Mouse (Mus musculus) CH12.LX (cell line): Measurements from ENCODE around the gene Lelp1. TPM values are rescaled to one million over a fixed set of nuclear protein-coding genes. Genes with fewer than 3 reads are reported as not detected.

Experiments used
- DNase-seq: peaks from one replicate; pipeline ENCODE4 v3.0.0-alpha.2; 2013; ENCODE audit errors: extremely low read depth
- H3K27ac ChIP-seq: 2 replicates; pipeline ENCODE4 v1.5.1; 2012; ENCODE audit warnings: low read depth, mild to moderate bottlenecking, control low read depth, moderate library complexity; ENCODE audit not compliant: insufficient read depth
- H3K27me3 ChIP-seq: replicated peaks from 2 replicates; pipeline ENCODE3; 2012; ENCODE audit warnings: inconsistent platforms
- H3K36me3 ChIP-seq, 2 experiments: replicated peaks in 1 of 2; 2 replicates each; pipeline versions ENCODE3 to v1.6.1; 2012; ENCODE audit warnings: inconsistent platforms in 1 of 2, low read length in 1 of 2, mild to moderate bottlenecking in 1 of 2, mixed read lengths in 1 of 2, moderate library complexity in 1 of 2; ENCODE audit not compliant: control insufficient read depth in 1 of 2, insufficient read depth in 1 of 2
- H3K4me1 ChIP-seq, 2 experiments: 2 replicates each; pipeline ENCODE4 v1.6.1; 2012; ENCODE audit warnings: inconsistent platforms in 1 of 2, moderate library complexity in 1 of 2; ENCODE audit not compliant: insufficient read depth in 2 of 2, control insufficient read depth in 1 of 2
- H3K4me2 ChIP-seq: 2 replicates; pipeline ENCODE4 v1.6.1; 2012; ENCODE audit warnings: low read depth, mild to moderate bottlenecking, control low read depth; ENCODE audit not compliant: poor library complexity, insufficient read depth, severe bottlenecking
- H3K4me3 ChIP-seq, 3 experiments: fragments of 150-350 bp in 1 of 3; sonication (generic) in 1 of 3; replicated peaks in 1 of 3; 2 replicates each; pipeline versions ENCODE3 to v1.5.1; 2011 to 2012; ENCODE audit warnings: low read depth in 2 of 3, low read length in 2 of 3, mild to moderate bottlenecking in 2 of 3, moderate library complexity in 2 of 3, control low read depth in 1 of 3, improper control_type of control experiment in 1 of 3, inconsistent platforms in 1 of 3, mixed read lengths in 1 of 3; ENCODE audit not compliant: poor library complexity in 1 of 3
- H3K79me2 ChIP-seq: replicated peaks from 2 replicates; pipeline ENCODE4 v1.6.1; 2012; ENCODE audit warnings: mild to moderate bottlenecking, moderate library complexity; ENCODE audit not compliant: control insufficient read depth, poor library complexity, insufficient read depth, severe bottlenecking; ENCODE audit errors: extremely low read depth
- H3K9ac ChIP-seq: 2 replicates; pipeline ENCODE4 v1.6.1; 2012; ENCODE audit warnings: low read depth, mild to moderate bottlenecking, control low read depth, moderate library complexity; ENCODE audit not compliant: insufficient read depth
- H3K9me3 ChIP-seq: replicated peaks from 2 replicates; pipeline ENCODE3; 2012; ENCODE audit warnings: low read length, inconsistent platforms, mixed read lengths
- CHD2 ChIP-seq: IDR thresholded peaks from 2 replicates; pipeline ENCODE4 v1.6.1; 2011; ENCODE audit warnings: low read length, improper control_type of control experiment
- CTCF ChIP-seq, 2 experiments: IDR thresholded peaks in 1 of 2; conservative IDR thresholded peaks in 1 of 2; 2 replicates each; pipeline ENCODE4 v1.5.1; 2011 to 2012; ENCODE audit warnings: low read depth in 2 of 2, low read length in 2 of 2, improper control_type of control experiment in 1 of 2, inconsistent platforms in 1 of 2, mild to moderate bottlenecking in 1 of 2, moderate library complexity in 1 of 2
- E2F4 ChIP-seq: IDR thresholded peaks from 2 replicates; pipeline ENCODE4 v1.6.1; 2011; ENCODE audit warnings: low read depth, low read length, improper control_type of control experiment; ENCODE audit not compliant: insufficient replicate concordance
- EP300 ChIP-seq: IDR thresholded peaks from 2 replicates; pipeline ENCODE4 v1.6.1; 2011; ENCODE audit warnings: low read length, improper control_type of control experiment
- HCFC1 ChIP-seq: IDR thresholded peaks from 2 replicates; pipeline ENCODE4 v1.6.1; 2012; ENCODE audit warnings: low read depth, mild to moderate bottlenecking, inconsistent platforms, low read length, improper control_type of control experiment
- JUN ChIP-seq: IDR thresholded peaks from 2 replicates; pipeline ENCODE4 v1.6.1; 2011; ENCODE audit warnings: low read depth, mild to moderate bottlenecking, low read length, improper control_type of control experiment, moderate library complexity; ENCODE audit not compliant: insufficient read depth
- MAFK ChIP-seq: IDR thresholded peaks from 2 replicates; pipeline ENCODE4 v1.6.1; 2011; ENCODE audit warnings: low read length, improper control_type of control experiment; ENCODE audit not compliant: insufficient replicate concordance
- MEF2A ChIP-seq: IDR thresholded peaks from 2 replicates; pipeline ENCODE4 v1.6.1; 2014; ENCODE audit warnings: low read depth, mild to moderate bottlenecking, inconsistent platforms, low read length, improper control_type of control experiment, borderline replicate concordance
- NELFE ChIP-seq: IDR thresholded peaks from 2 replicates; pipeline ENCODE4 v1.6.1; 2011; ENCODE audit warnings: low read depth, low read length, improper control_type of control experiment
- POLR2AphosphoS2 ChIP-seq: IDR thresholded peaks from 2 replicates; pipeline ENCODE4 v1.6.1; 2011; ENCODE audit warnings: low read depth, low read length, improper control_type of control experiment
- RAD21 ChIP-seq: IDR thresholded peaks from 2 replicates; pipeline ENCODE4 v1.6.1; 2011; ENCODE audit warnings: low read depth, mild to moderate bottlenecking, low read length, improper control_type of control experiment, moderate library complexity
- RCOR1 ChIP-seq: conservative IDR thresholded peaks from 2 replicates; pipeline ENCODE4 v1.6.1; 2012; ENCODE audit warnings: low read depth, mild to moderate bottlenecking, inconsistent platforms, low read length, improper control_type of control experiment
- SIN3A ChIP-seq: IDR thresholded peaks from 2 replicates; pipeline ENCODE4 v1.6.1; 2012; ENCODE audit warnings: low read length, improper control_type of control experiment, inconsistent platforms
- SMC3 ChIP-seq: IDR thresholded peaks from 2 replicates; pipeline ENCODE4 v1.6.1; 2011; ENCODE audit warnings: low read depth, low read length, improper control_type of control experiment
- TCF12 ChIP-seq: IDR thresholded peaks from 2 replicates; pipeline ENCODE4 v1.6.1; 2014; ENCODE audit warnings: low read depth, mild to moderate bottlenecking, inconsistent platforms, low read length, improper control_type of control experiment
- UBTF ChIP-seq: IDR thresholded peaks from 2 replicates; pipeline ENCODE4 v1.6.1; 2012; ENCODE audit warnings: low read depth, mild to moderate bottlenecking, inconsistent platforms, low read length, improper control_type of control experiment, moderate library complexity
- USF1 ChIP-seq: IDR thresholded peaks from 2 replicates; pipeline ENCODE4 v1.6.1; 2014; ENCODE audit warnings: low read depth, mild to moderate bottlenecking, inconsistent platforms, low read length, improper control_type of control experiment
- ZC3H11A ChIP-seq: IDR thresholded peaks from 2 replicates; pipeline ENCODE4 v1.6.1; 2012; ENCODE audit warnings: low read depth, mild to moderate bottlenecking, inconsistent platforms, low read length, improper control_type of control experiment
- ZKSCAN1 ChIP-seq: IDR thresholded peaks from 2 replicates; pipeline ENCODE4 v1.6.1; 2012; ENCODE audit warnings: low read depth, inconsistent platforms, low read length, improper control_type of control experiment, borderline replicate concordance
- ZNF384 ChIP-seq: IDR thresholded peaks from 2 replicates; pipeline ENCODE4 v1.6.1; 2012; ENCODE audit warnings: low read depth, low read length, improper control_type of control experiment, inconsistent platforms
- dilution Hi-C: fragments of 300-500 bp; cut with MboI; formaldehyde crosslinking; loops from 2 replicates; pipeline ENCODE4 v1.14.3; 2020; ENCODE audit warnings: low sequenced_read_pairs; ENCODE audit not compliant: extremely low pct_unique_long_range_greater_than_20kb, extremely low pct_ligation_motif_present
- in situ Hi-C: fragments of 300-500 bp; cut with MboI; formaldehyde crosslinking; loops from 3 replicates; pipeline ENCODE4 v1.14.3; 2019; ENCODE audit warnings: low sequenced_read_pairs, low pct_ligation_motif_present, low pct_unique_long_range_greater_than_20kb, mixed read lengths
- polyA plus RNA-seq: library from polyadenylated mRNA; unstranded; fragments of >175 nt; gene quantifications from 2 replicates; pipeline ENCODE4 v1.2.1, GENCODE M21; 2012; ENCODE audit warnings: low read depth; ENCODE audit not compliant: insufficient read length
- total RNA-seq, 2 experiments: library from RNA; depleted of rRNA; stranded (reverse); fragments of 300-350 nt in 1 of 2; fragments of >200 nt in 1 of 2; gene quantifications; 2 replicates each; pipeline ENCODE4 v1.2.3; 2012 to 2014

Lelp1 gene
- total and polyA plus RNA-seq, 3 experiments = not detected

DNA sequence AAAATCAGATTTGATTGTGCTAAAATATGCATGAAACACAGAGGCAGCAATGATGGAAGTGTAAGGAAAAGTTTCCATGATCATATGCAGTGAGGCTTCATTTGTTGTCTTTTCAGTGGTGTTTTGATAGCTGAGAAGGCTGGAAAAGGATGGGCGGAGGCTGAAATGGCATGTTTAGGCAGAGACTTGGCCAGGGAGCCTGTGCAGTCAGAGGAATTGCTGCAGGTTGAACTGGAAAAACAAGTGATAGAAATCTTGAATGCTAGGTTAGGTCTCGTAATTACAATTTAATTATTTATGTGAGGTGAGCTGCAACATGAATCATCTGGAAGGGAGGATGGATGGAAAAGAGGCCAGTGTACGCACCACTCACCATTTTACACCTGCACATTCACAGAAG lies 27.3 kb upstream of the Lelp1 start:
- in situ Hi-C loops (no loop called here), dilution Hi-C loops (no loop called here)
- Histone ChIP-seq H3K9ac (no peak overlapping the region), H3K4me3 (no peak overlapping the region), H3K79me2 (no peaks in the 10 kb centered on the region), H3K4me1 (no peaks in the 10 kb centered on the region), H3K27ac (no peak overlapping the region), H3K27me3 (no peaks in the 10 kb centered on the region), H3K9me3 (peaks cover 28% of the 10 kb centered on the region), H3K4me2 (no peak overlapping the region), H3K36me3 (no peaks in the 10 kb centered on the region)
- no peak for DNase-seq
- TF ChIP-seq ZNF384 (no peak), MAFK (no peak), NELFE (no peak), E2F4 (no peak), SMC3 (no peak), CTCF (conservative IDR thresholded peaks at IDR 0.05 in 1 of 2, IDR thresholded peaks at IDR 0.05 in 1 of 2; ENCODE audit: low read depth in 2 of 2, low read length in 2 of 2) (no peak), USF1 (no peak), ZC3H11A (no peak), TCF12 (no peak), RCOR1 (no peak)

DNA sequence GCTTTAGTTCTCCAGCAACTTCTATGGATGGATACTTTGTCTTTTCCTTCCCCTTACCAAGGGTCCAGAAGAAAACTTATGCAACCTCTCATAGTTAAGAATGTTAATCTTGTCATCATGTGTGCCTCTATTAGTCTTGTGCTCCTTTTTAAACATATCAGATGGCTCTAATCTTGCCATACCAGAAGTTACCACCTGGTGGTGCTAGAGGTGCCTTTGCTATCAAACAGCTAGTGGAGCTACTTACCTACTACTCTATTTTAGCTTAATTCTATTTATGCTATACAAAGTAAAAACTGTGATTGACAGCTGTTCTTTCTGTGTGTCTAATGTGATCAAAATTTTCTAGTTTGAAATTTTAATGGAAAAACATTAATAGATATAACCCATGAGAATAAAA lies 10.8 kb upstream of the Lelp1 start:
- peaks cover 14% of the 10 kb centered on the region for H3K9me3 ChIP-seq
- no peaks in the 10 kb centered on the region for H3K36me3 ChIP-seq
- no peak overlapping the region for H3K4me2 ChIP-seq
- no peak overlapping the region for H3K9ac ChIP-seq
- no peaks in the 10 kb centered on the region for H3K27me3 ChIP-seq
- no peak overlapping the region for H3K27ac ChIP-seq
- H3K4me1 ChIP-seq = no peaks in the 10 kb centered on the region
- no peak for TF ChIP-seq CHD2
- TF ChIP-seq JUN = no peak
- TF ChIP-seq CTCF (conservative IDR thresholded peaks at IDR 0.05 in 1 of 2, IDR thresholded peaks at IDR 0.05 in 1 of 2; ENCODE audit: low read depth in 2 of 2, low read length in 2 of 2) = peak in 1 of 2 experiments; percentile 48; a peak in 2 of 4 replicates
- TF ChIP-seq HCFC1 = no peak
- TF ChIP-seq SMC3 = peak; percentile 19
- no peak for TF ChIP-seq NELFE
- TF ChIP-seq ZKSCAN1 = no peak
- no peak for TF ChIP-seq POLR2AphosphoS2
- no peak for TF ChIP-seq EP300
- no peak for TF ChIP-seq MEF2A
- TF ChIP-seq SIN3A = no peak
- no peak for TF ChIP-seq UBTF
- peak; percentile 15 for TF ChIP-seq RAD21
- dilution Hi-C loops = no loop called here
- DNase-seq = peak; percentile 27
- H3K4me3 ChIP-seq = no peak overlapping the region
- no peaks in the 10 kb centered on the region for H3K79me2 ChIP-seq
- in situ Hi-C loops = no loop called here
